Mouse (Mus musculus): Measurements from ENCODE around the gene Trim61. TPM values are rescaled to one million over a fixed set of nuclear protein-coding genes. Genes with fewer than 3 reads are reported as not detected.
A peak's percentile ranks its signal among the peaks of the same experiment; 100 is the strongest.
"Not testable (repeated sequence)": the region's sequence is repeated elsewhere in the genome, so short reads cannot be mapped to it uniquely, and the experiment has no call there.

Trim61 gene
- polyA plus RNA-seq, 1 experiment from 2014 or later, result 0.22 TPM

GRCm38 (mm10) chr8:65037117-65037533, 18.8 kb upstream of the Trim61 start, which contains the start of gene Apela:
Gene Apela (minus strand): TSS chr8:65037336.
- H3K4me3 ChIP-seq, result peak within 1 kb of the TSS; percentile 25
- under 1% methylated on average over 8 of the region's 8 CpGs for WGBS
- H3K4me1 ChIP-seq, result no peaks in the 10 kb centered on the region
- no peaks in the 10 kb centered on the region for H3K36me3 ChIP-seq
- H3K27me3 ChIP-seq, result no peaks in the 10 kb centered on the region
- H3K9ac ChIP-seq, result no peak within 1 kb of the TSS
- no peaks in the 10 kb centered on the region for H3K9me3 ChIP-seq
- H3K4me2 ChIP-seq (replicated peaks), result peak within 1 kb of the TSS; percentile 55
- no peak within 1 kb of the TSS for H3K27ac ChIP-seq
- ATAC-seq (ENCODE audit: insufficient number of reproducible peaks, insufficient read depth, low FRiP score, low TSS enrichment), result peak; percentile 72; the same call in 1 of the 2 replicates

GRCm38 (mm10) chr8:65034136-65034535, 15.8 kb upstream of the Trim61 start:
- Histone ChIP-seq H3K27me3 (no peaks in the 10 kb centered on the region), H3K27ac (no peak overlapping the region), H3K36me3 (no peaks in the 10 kb centered on the region), H3K4me2 (replicated peaks) (no peak overlapping the region), H3K9ac (no peak overlapping the region), H3K9me3 (no peaks in the 10 kb centered on the region), H3K4me3 (no peak overlapping the region), H3K4me1 (no peaks in the 10 kb centered on the region)
- WGBS, result 51% methylated on average over 2 of the region's 2 CpGs
- no peak for ATAC-seq (ENCODE audit: insufficient number of reproducible peaks, insufficient read depth, low FRiP score, low TSS enrichment)

- Histone ChIP-seq H3K9ac (no peak overlapping the region), H3K4me3 (no peak overlapping the region), H3K4me1 (no peaks in the 10 kb centered on the region), H3K4me2 (replicated peaks) (no peak overlapping the region), H3K36me3 (no peaks in the 10 kb centered on the region), H3K27me3 (no peaks in the 10 kb centered on the region), H3K9me3 (no peaks in the 10 kb centered on the region), H3K27ac (no peak overlapping the region)
- 83% methylated on average over 13 of the region's 13 CpGs for WGBS
- ATAC-seq (ENCODE audit: insufficient number of reproducible peaks, insufficient read depth, low FRiP score, low TSS enrichment), result no peak
Observed at GRCm38 (mm10) chr8:65033056-65033455, 14.7 kb upstream of the Trim61 start.

- no peaks in the 10 kb centered on the region for H3K4me1 ChIP-seq
- no peak overlapping the region for H3K4me2 ChIP-seq (replicated peaks)
- no peaks in the 10 kb centered on the region for H3K36me3 ChIP-seq
- H3K27me3 ChIP-seq, result no peaks in the 10 kb centered on the region
- H3K27ac ChIP-seq, result no peak overlapping the region
- no peak overlapping the region for H3K4me3 ChIP-seq
- 100% methylated on average over 1 of the region's 1 CpGs for WGBS
- no peaks in the 10 kb centered on the region for H3K9me3 ChIP-seq
- no peak overlapping the region for H3K9ac ChIP-seq
- ATAC-seq (ENCODE audit: insufficient number of reproducible peaks, insufficient read depth, low FRiP score, low TSS enrichment), result no peak
Observed at GRCm38 (mm10) chr8:65032107-65032506, 13.8 kb upstream of the Trim61 start.

GRCm38 (mm10) chr8:65030735-65031485, 12.6 kb upstream of the Trim61 start:
- Histone ChIP-seq H3K4me3 (no peak overlapping the region), H3K4me1 (no peaks in the 10 kb centered on the region), H3K9me3 (no peaks in the 10 kb centered on the region), H3K4me2 (replicated peaks) (no peak overlapping the region), H3K36me3 (no peaks in the 10 kb centered on the region), H3K27ac (no peak overlapping the region), H3K9ac (no peak overlapping the region), H3K27me3 (no peaks in the 10 kb centered on the region)
- 75% methylated on average over 4 of the region's 4 CpGs for WGBS
- ATAC-seq (ENCODE audit: insufficient number of reproducible peaks, insufficient read depth, low FRiP score, low TSS enrichment), result no peak

GRCm38 (mm10) chr8:65029776-65030175, 11.5 kb upstream of the Trim61 start:
- H3K36me3 ChIP-seq, result no peaks in the 10 kb centered on the region
- H3K9ac ChIP-seq, result no peak overlapping the region
- H3K4me1 ChIP-seq, result no peaks in the 10 kb centered on the region
- H3K4me2 ChIP-seq (replicated peaks), result no peak overlapping the region
- H3K9me3 ChIP-seq, result no peaks in the 10 kb centered on the region
- 58% methylated on average over 4 of the region's 4 CpGs for WGBS
- no peak overlapping the region for H3K27ac ChIP-seq
- H3K4me3 ChIP-seq, result no peak overlapping the region
- ATAC-seq (ENCODE audit: insufficient number of reproducible peaks, insufficient read depth, low FRiP score, low TSS enrichment), result no peak
- H3K27me3 ChIP-seq, result no peaks in the 10 kb centered on the region

GRCm38 (mm10) chr8:65028959-65029686, 10.8 kb upstream of the Trim61 start:
- no peaks in the 10 kb centered on the region for H3K9me3 ChIP-seq
- no peak overlapping the region for H3K27ac ChIP-seq
- H3K4me2 ChIP-seq (replicated peaks), result no peak overlapping the region
- no peaks in the 10 kb centered on the region for H3K4me1 ChIP-seq
- ATAC-seq (ENCODE audit: insufficient number of reproducible peaks, insufficient read depth, low FRiP score, low TSS enrichment), result no peak
- no peak overlapping the region for H3K9ac ChIP-seq
- H3K36me3 ChIP-seq, result no peaks in the 10 kb centered on the region
- no peaks in the 10 kb centered on the region for H3K27me3 ChIP-seq
- H3K4me3 ChIP-seq, result no peak overlapping the region
- 67% methylated on average over 12 of the region's 12 CpGs for WGBS

- no peaks in the 10 kb centered on the region for H3K36me3 ChIP-seq
- no peaks in the 10 kb centered on the region for H3K27me3 ChIP-seq
- H3K4me3 ChIP-seq, result no peak overlapping the region
- H3K4me1 ChIP-seq, result no peaks in the 10 kb centered on the region
- peak; percentile 35; the same call in 1 of the 2 replicates for ATAC-seq (ENCODE audit: insufficient number of reproducible peaks, insufficient read depth, low FRiP score, low TSS enrichment)
- H3K9ac ChIP-seq, result no peak overlapping the region
- H3K4me2 ChIP-seq (replicated peaks), result no peak overlapping the region
- no peaks in the 10 kb centered on the region for H3K9me3 ChIP-seq
- 46% methylated on average over 8 of the region's 8 CpGs for WGBS
- no peak overlapping the region for H3K27ac ChIP-seq
Observed at GRCm38 (mm10) chr8:65022485-65022884, 4.2 kb upstream of the Trim61 start.

GRCm38 (mm10) chr8:65007616-65008015, 10.7 kb downstream of the Trim61 start:
- not testable (repeated sequence) for H3K9ac ChIP-seq; H3K4me1 ChIP-seq; H3K27me3 ChIP-seq; H3K4me2 ChIP-seq (replicated peaks); H3K4me3 ChIP-seq; H3K27ac ChIP-seq; ATAC-seq (ENCODE audit: insufficient number of reproducible peaks, insufficient read depth, low FRiP score, low TSS enrichment); H3K9me3 ChIP-seq; H3K36me3 ChIP-seq
- WGBS, result 73% methylated on average over 6 of the region's 6 CpGs

GRCm38 (mm10) chr8:64998806-64999365, 19.4 kb downstream of the Trim61 start:
- no peak overlapping the region for H3K27ac ChIP-seq
- H3K27me3 ChIP-seq, result no peaks in the 10 kb centered on the region
- no peaks in the 10 kb centered on the region for H3K36me3 ChIP-seq
- 76% methylated on average over 4 of the region's 4 CpGs for WGBS
- H3K4me3 ChIP-seq, result no peak overlapping the region
- no peaks in the 10 kb centered on the region for H3K9me3 ChIP-seq
- H3K4me1 ChIP-seq, result no peaks in the 10 kb centered on the region
- no peak for ATAC-seq (ENCODE audit: insufficient number of reproducible peaks, insufficient read depth, low FRiP score, low TSS enrichment)
- H3K9ac ChIP-seq, result no peak overlapping the region
- no peak overlapping the region for H3K4me2 ChIP-seq (replicated peaks)

GRCm38 (mm10) chr8:64987731-64988130, 30.6 kb downstream of the Trim61 start, which contains the start of gene Trim75:
Gene Trim75 (minus strand): TSS chr8:64987831.
- H3K9ac ChIP-seq, result no peak within 1 kb of the TSS

More at GRCm38 (mm10) chr8:64987731-64988130, 30.6 kb downstream of the Trim61 start, which contains the start of gene Trim75:
- H3K27ac ChIP-seq, result no peak within 1 kb of the TSS
- no peak for ATAC-seq (ENCODE audit: insufficient number of reproducible peaks, insufficient read depth, low FRiP score, low TSS enrichment)
- H3K9me3 ChIP-seq, result no peaks in the 10 kb centered on the region
- no peak within 1 kb of the TSS for H3K4me2 ChIP-seq (replicated peaks)
- no peaks in the 10 kb centered on the region for H3K27me3 ChIP-seq
- H3K4me3 ChIP-seq, result no peak within 1 kb of the TSS
- no peaks in the 10 kb centered on the region for H3K4me1 ChIP-seq
- WGBS, result 90% methylated on average over 4 of the region's 4 CpGs
- H3K36me3 ChIP-seq, result no peaks in the 10 kb centered on the region
